Mouse (Mus musculus): ENCODE measurements around the gene Ube2g1. TPM values are rescaled to one million over a fixed set of nuclear protein-coding genes. Genes with fewer than 3 reads are reported as not detected.
"Not testable (repeated sequence)": the region's sequence is repeated elsewhere in the genome, so short reads cannot be mapped to it uniquely, and the experiment has no call there.

The Ube2g1 gene
- polyA plus RNA-seq, 1 experiment from 2014 or later = 62.9 TPM

DNA sequence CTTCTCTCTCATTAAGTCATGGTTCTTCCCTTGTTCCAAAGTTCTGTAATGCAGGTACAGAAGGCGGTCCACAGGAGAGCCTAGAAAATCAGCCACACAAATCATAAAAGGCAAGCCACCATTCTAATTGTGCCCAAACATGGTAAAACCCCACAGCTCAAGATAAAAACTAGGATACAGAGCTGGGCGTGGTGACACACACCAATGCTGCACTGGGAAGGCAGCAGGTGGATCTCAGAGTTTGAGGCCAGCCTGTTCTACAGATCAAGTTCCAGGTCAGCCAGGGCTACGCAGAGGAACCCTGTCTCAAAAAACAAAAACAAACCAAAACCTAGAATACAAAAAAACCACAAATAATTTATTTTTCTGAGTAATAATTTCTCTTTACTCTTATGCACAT is 20.5 kb upstream of the Ube2g1 start:
- H3K4me3 ChIP-seq (ENCODE audit: low read depth, low read length) = no peak overlapping the region
- no peak overlapping the region for H3K9ac ChIP-seq (ENCODE audit: low read length)
- no peaks in the 10 kb centered on the region for H3K27me3 ChIP-seq (replicated peaks; ENCODE audit: control insufficient read depth, insufficient read depth, low read length)
- ATAC-seq (replicated peaks; ENCODE audit: low FRiP score, low TSS enrichment, low read depth) (no peak), DNase-seq (ENCODE audit: low spot score) (no peak)
- no peak overlapping the region for H3K4me2 ChIP-seq (ENCODE audit: low read length)
- no peaks in the 10 kb centered on the region for H3K4me1 ChIP-seq (replicated peaks; ENCODE audit: control insufficient read depth, insufficient read depth, low read length)
- WGBS = 83% methylated on average over 3 of the region's 3 CpGs
- H3K9me3 ChIP-seq (ENCODE audit: control insufficient read depth, low read length) = no peaks in the 10 kb centered on the region
- H3K27ac ChIP-seq (ENCODE audit: low read depth) = no peak overlapping the region
- H3K36me3 ChIP-seq (ENCODE audit: control insufficient read depth, insufficient read depth, low read length) = no peaks in the 10 kb centered on the region

DNA sequence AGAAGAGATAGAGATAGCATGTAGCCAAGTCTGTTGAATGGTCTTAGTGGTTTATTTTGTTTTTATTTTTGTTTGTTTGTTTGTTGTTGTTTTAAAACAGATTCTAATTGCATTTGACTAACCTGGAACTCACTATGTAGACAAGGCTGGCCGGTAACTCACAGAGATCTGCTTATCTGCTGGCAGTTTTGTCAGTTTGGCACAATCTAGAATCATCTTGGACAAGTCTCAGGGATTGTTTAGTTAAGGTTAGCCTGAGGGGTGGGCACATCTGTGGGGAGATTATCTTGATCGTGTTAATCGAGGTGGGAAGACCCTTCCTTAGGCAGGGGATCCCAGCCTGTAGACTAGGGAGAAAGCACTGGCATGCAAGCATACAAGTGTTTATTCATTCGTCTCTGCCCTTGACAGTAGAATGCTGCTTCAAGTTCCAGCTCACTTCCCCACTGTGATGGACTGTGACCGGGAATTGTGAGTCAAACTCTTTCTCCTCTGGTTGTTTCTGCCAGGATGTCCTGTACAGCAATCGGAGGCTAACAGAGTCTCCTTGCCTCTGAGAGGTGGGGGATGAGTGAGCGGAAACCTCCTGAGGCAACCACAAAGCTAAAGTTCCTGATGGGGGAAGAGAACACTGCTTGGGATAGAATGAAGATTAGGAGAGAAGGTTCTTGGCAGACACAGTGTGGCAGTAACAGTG is 19.4 kb upstream of the Ube2g1 start:
- Histone ChIP-seq H3K27ac (ENCODE audit: low read depth) (no peak overlapping the region), H3K4me2 (ENCODE audit: low read length) (no peak overlapping the region), H3K4me3 (ENCODE audit: low read depth, low read length) (no peak overlapping the region), H3K4me1 (replicated peaks; ENCODE audit: control insufficient read depth, insufficient read depth, low read length) (no peaks in the 10 kb centered on the region), H3K27me3 (replicated peaks; ENCODE audit: control insufficient read depth, insufficient read depth, low read length) (no peaks in the 10 kb centered on the region), H3K9ac (ENCODE audit: low read length) (no peak overlapping the region), H3K36me3 (ENCODE audit: control insufficient read depth, insufficient read depth, low read length) (no peaks in the 10 kb centered on the region), H3K9me3 (ENCODE audit: control insufficient read depth, low read length) (no peaks in the 10 kb centered on the region)
- DNase-seq (ENCODE audit: low spot score) = no peak
- WGBS = 60% methylated on average over 7 of the region's 7 CpGs
- no peak for ATAC-seq (replicated peaks; ENCODE audit: low FRiP score, low TSS enrichment, low read depth)

DNA sequence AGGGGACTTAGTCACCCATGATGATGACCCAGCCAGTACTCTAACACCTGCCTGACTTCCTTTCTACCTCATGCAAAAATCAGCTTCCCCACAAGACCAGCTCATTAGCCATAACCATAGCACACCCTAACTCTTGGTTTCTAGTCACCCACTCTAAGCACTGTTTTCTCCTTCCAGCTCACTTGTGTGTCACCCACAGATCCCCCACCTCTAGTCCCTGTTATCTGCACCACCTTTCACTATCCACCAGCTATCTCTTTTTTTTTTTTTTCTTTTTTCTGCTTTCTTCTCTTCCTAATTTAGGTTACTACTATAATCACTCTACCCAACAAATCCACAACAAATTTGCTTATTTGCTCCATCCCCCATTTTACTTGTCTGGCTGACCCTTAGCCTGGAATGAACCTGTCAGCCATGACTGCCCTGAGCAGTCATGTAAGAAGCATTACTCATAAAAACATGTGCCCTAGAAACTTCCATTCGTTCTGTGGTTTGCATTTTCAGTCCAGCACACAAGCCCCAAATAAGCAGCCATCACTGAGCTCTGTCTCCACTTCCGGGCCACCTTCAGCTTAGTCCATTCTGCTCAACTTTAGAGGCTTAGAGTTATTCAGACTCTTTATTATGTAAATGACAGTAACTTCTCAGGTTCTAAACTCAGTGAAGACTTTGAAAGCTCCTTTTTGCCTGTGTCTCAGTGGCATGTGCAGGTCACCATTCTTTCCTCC is 11.9 kb upstream of the Ube2g1 start:
- H3K4me3 ChIP-seq (ENCODE audit: low read depth, low read length) = no peak overlapping the region
- no peak for ATAC-seq (replicated peaks; ENCODE audit: low FRiP score, low TSS enrichment, low read depth)
- no peaks in the 10 kb centered on the region for H3K9me3 ChIP-seq (ENCODE audit: control insufficient read depth, low read length)
- no peak for DNase-seq (ENCODE audit: low spot score)
- no peak overlapping the region for H3K27ac ChIP-seq (ENCODE audit: low read depth)
- H3K36me3 ChIP-seq (ENCODE audit: control insufficient read depth, insufficient read depth, low read length) = no peaks in the 10 kb centered on the region
- no peaks in the 10 kb centered on the region for H3K27me3 ChIP-seq (replicated peaks; ENCODE audit: control insufficient read depth, insufficient read depth, low read length)
- WGBS = 72% methylated on average over 2 of the region's 2 CpGs
- no peak overlapping the region for H3K4me2 ChIP-seq (ENCODE audit: low read length)
- no peak overlapping the region for H3K9ac ChIP-seq (ENCODE audit: low read length)
- no peaks in the 10 kb centered on the region for H3K4me1 ChIP-seq (replicated peaks; ENCODE audit: control insufficient read depth, insufficient read depth, low read length)

DNA sequence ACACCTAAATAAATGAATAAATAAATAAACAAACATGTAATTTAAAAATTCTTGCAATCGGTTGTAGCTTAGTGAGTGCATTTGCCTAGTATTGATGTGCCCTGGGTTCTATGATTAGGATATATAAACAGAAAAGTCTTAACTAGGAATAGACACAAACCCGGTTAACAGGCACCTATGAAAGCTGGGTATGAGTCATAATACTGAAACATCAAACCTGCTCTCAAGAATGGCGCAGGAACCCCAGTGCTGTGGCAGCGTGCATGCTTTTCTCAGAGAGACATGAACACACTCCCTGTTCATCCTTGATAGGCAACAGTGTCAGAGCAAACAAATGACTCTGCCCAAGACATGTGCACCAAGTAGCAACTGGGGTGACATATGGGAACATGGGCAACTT is 9.3 kb upstream of the Ube2g1 start:
- Histone ChIP-seq H3K9me3 (ENCODE audit: control insufficient read depth, low read length) (no peaks in the 10 kb centered on the region), H3K9ac (ENCODE audit: low read length) (no peak overlapping the region), H3K27me3 (replicated peaks; ENCODE audit: control insufficient read depth, insufficient read depth, low read length) (no peaks in the 10 kb centered on the region), H3K36me3 (ENCODE audit: control insufficient read depth, insufficient read depth, low read length) (no peaks in the 10 kb centered on the region), H3K4me2 (ENCODE audit: low read length) (no peak overlapping the region), H3K4me1 (replicated peaks; ENCODE audit: control insufficient read depth, insufficient read depth, low read length) (no peaks in the 10 kb centered on the region), H3K27ac (ENCODE audit: low read depth) (no peak overlapping the region), H3K4me3 (ENCODE audit: low read depth, low read length) (no peak overlapping the region)
- 90% methylated on average over 4 of the region's 4 CpGs for WGBS
- DNase-seq (ENCODE audit: low spot score) (no peak), ATAC-seq (replicated peaks; ENCODE audit: low FRiP score, low TSS enrichment, low read depth) (no peak)

DNA sequence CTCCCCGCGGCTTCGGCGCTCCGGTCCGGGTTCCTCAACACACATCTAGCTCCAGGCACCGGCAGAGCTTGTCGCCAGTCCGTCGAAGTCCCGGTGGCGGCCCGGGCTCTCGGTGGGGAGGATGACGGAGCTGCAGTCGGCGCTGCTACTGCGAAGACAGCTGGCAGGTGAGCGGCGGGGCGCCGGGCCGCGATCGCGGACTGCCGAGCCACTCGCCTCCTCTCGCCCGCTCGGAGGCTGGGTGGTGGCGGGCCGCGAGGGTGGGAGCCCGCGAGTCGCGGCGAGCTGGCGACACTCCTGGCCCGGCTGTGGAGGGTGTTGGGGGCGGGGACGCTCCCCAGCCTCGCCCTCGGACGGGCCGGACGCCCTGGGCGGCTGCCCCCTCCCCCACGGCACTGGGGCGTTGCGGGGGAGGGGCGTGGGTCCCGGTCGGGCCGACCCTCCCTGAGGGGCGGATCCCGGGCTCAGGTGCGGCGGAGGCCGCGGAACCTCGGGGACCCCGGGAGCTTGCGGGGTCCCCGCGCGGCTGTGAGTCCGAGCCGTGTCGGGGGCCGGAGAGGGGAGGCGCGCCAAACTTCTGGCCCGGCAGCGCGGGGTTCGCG is 487 bp downstream of the Ube2g1 start:
- 0% methylated on average over 58 of the region's 79 CpGs for WGBS
- DNase-seq (ENCODE audit: low spot score) = peak; percentile 93
- Histone ChIP-seq H3K36me3 (ENCODE audit: control insufficient read depth, insufficient read depth, low read length) (no peaks in the 10 kb centered on the region), H3K4me1 (replicated peaks; ENCODE audit: control insufficient read depth, insufficient read depth, low read length) (peaks cover 11% of the 10 kb centered on the region), H3K9me3 (ENCODE audit: control insufficient read depth, low read length) (no peaks in the 10 kb centered on the region), H3K27ac (ENCODE audit: low read depth) (peak overlapping the region; percentile 98), H3K9ac (ENCODE audit: low read length) (peak overlapping the region; percentile 96), H3K27me3 (replicated peaks; ENCODE audit: control insufficient read depth, insufficient read depth, low read length) (no peaks in the 10 kb centered on the region), H3K4me2 (ENCODE audit: low read length) (peak overlapping the region; percentile 69), H3K4me3 (ENCODE audit: low read depth, low read length) (peak overlapping the region; percentile 95)
- ATAC-seq (replicated peaks; ENCODE audit: low FRiP score, low TSS enrichment, low read depth) = peak; percentile 75

DNA sequence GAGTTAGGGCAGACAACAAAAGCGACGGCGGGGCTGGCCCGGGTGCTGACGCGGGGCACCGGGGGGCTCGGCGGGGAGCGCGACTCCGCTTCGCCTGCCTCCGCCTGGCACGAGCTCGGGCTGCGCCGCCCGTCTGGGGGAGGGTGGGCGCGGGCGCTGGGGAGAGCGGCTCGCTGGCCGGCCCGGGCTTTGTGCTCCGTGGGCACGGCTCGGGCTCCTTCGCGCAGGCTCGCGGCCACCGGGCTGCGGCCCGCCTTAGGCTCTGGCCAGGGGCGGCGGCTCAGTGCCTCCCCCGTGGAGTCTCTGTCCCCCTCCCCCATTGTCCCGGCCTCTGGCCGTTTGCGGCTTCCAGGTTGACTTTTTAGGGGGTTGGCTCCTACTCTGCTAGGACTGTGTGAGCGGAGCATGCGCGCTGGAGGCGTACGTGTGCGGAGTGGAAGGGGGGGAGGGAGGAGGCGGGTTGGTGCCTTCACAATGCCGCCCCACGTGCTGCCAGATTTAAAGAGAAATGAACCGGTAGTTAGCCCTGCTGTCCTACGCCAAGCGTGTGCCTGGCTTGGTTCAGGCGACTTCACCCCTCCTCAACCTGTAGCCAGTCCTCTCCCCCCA is 1.1 kb downstream of the Ube2g1 start:
- peak overlapping the region; percentile 95 for H3K4me3 ChIP-seq (ENCODE audit: low read depth, low read length)
- peak overlapping the region; percentile 69 for H3K4me2 ChIP-seq (ENCODE audit: low read length)
- H3K9ac ChIP-seq (ENCODE audit: low read length) = peak overlapping the region; percentile 96
- H3K9me3 ChIP-seq (ENCODE audit: control insufficient read depth, low read length) = no peaks in the 10 kb centered on the region
- no peaks in the 10 kb centered on the region for H3K27me3 ChIP-seq (replicated peaks; ENCODE audit: control insufficient read depth, insufficient read depth, low read length)
- peak overlapping the region; percentile 98 for H3K27ac ChIP-seq (ENCODE audit: low read depth)
- DNase-seq (ENCODE audit: low spot score) (peak; percentile 94), ATAC-seq (replicated peaks; ENCODE audit: low FRiP score, low TSS enrichment, low read depth) (peak; percentile 89)
- WGBS = under 1% methylated on average over 47 of the region's 55 CpGs
- peaks cover 11% of the 10 kb centered on the region for H3K4me1 ChIP-seq (replicated peaks; ENCODE audit: control insufficient read depth, insufficient read depth, low read length)
- no peaks in the 10 kb centered on the region for H3K36me3 ChIP-seq (ENCODE audit: control insufficient read depth, insufficient read depth, low read length)

DNA sequence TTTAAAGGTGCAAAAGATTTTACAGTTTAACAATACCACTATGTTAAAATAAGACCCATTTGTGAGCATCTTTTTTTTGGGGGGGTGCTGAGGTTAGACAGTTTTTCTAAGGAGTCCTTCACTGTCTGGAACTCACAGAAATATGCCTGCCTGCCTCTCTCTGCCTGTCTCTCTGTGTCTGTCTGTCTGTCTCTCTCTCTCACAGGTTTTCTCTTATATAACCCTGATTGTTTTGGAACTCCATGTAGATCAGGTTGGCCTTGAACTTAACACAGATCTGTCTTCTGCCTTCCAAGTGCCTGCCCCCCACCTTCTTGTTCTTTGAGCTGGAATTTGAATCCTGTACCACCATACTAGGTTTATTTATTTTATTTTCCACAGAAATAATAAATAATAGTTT is 2.2 kb downstream of the Ube2g1 start:
- Histone ChIP-seq H3K4me1 (replicated peaks; ENCODE audit: control insufficient read depth, insufficient read depth, low read length) (peaks cover 11% of the 10 kb centered on the region), H3K36me3 (ENCODE audit: control insufficient read depth, insufficient read depth, low read length) (no peaks in the 10 kb centered on the region), H3K4me2 (ENCODE audit: low read length) (peak overlapping the region; percentile 69; the same call in 1 of the 2 replicates), H3K9me3 (ENCODE audit: control insufficient read depth, low read length) (no peaks in the 10 kb centered on the region), H3K9ac (ENCODE audit: low read length) (no peak overlapping the region), H3K27ac (ENCODE audit: low read depth) (no peak overlapping the region), H3K4me3 (ENCODE audit: low read depth, low read length) (no peak overlapping the region), H3K27me3 (replicated peaks; ENCODE audit: control insufficient read depth, insufficient read depth, low read length) (no peaks in the 10 kb centered on the region)
- no peak for DNase-seq (ENCODE audit: low spot score)
- ATAC-seq (replicated peaks; ENCODE audit: low FRiP score, low TSS enrichment, low read depth) = no peak

DNA sequence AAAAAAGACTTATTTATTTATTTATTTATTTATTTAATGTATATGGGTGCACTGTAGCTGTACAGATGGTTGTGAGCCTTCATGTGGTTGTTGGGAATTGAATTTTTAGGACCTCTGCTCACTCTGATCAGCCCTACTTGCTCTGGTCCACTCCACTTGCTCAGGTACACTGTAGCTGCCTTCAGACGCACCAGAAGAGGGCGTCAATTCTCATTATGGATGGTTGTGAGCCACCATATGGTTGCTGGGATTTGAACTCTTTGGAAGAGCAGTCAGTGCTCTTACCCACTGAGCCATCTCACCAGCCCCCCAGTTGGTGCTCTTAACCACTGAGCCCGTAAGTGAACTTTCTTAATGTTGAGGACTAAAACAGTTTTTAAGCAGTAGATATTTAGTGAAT is 7.3 kb downstream of the Ube2g1 start:
- H3K9me3 ChIP-seq (ENCODE audit: control insufficient read depth, low read length); H3K27me3 ChIP-seq (replicated peaks; ENCODE audit: control insufficient read depth, insufficient read depth, low read length); H3K4me3 ChIP-seq (ENCODE audit: low read depth, low read length); H3K27ac ChIP-seq (ENCODE audit: low read depth); DNase-seq (ENCODE audit: low spot score); ATAC-seq (replicated peaks; ENCODE audit: low FRiP score, low TSS enrichment, low read depth); H3K36me3 ChIP-seq (ENCODE audit: control insufficient read depth, insufficient read depth, low read length); H3K9ac ChIP-seq (ENCODE audit: low read length); H3K4me2 ChIP-seq (ENCODE audit: low read length); H3K4me1 ChIP-seq (replicated peaks; ENCODE audit: control insufficient read depth, insufficient read depth, low read length): not testable (repeated sequence)
- 82% methylated on average over 3 of the region's 3 CpGs for WGBS

Measured in intestine, embryonic 14.5 days (tissue).